Mouse (Mus musculus) adrenal gland, adult 8-10 months (tissue): ENCODE measurements around the gene 6030468B19Rik. TPM values are rescaled to one million over a fixed set of nuclear protein-coding genes. Genes with fewer than 3 reads are reported as not detected.
"Not testable (repeated sequence)": the region's sequence is repeated elsewhere in the genome, so short reads cannot be mapped to it uniquely, and the experiment has no call there.

ENCODE experiments used
- DNase-seq: peaks from one replicate; pipeline ENCODE4 v3.0.0; 2022
- total RNA-seq, 4 experiments: library from RNA; stranded (reverse); gene quantifications; 2 replicates each; pipeline ENCODE4 v1.2.4; 2022

6030468B19Rik gene
- total RNA-seq, 4 experiments from 2014 or later: not detected

DNA sequence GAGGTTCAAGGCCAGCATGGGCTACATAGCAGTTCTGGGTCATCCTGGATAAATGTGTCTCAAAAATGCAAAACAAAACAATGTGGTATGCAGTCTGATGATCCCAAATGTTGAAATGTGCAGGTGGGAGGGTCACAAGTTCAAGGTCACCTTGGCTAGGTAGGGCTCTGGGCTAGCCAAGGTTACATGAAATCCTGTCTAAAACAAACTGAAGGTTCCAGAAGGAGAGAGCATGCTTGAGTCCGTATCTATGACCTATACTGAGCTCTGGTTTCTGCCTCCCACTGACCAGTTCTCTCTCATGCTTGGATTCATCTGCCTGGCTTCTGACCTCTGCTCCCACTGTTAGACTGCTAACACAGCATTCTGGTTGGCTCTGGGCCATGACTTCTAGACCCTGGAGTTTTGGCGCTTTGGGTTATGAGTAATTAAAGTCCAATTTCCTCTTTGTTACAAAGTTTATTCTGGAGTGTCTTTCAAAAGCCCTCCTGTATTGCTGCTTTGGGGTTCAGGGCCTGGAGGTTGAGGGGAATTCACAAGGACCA lies 32.3 kb downstream of the 6030468B19Rik start:
- DNase-seq: no peak

GRCm38 (mm10) chr11:117830401-117830800 lies 32.9 kb downstream of the 6030468B19Rik start:
- no peak for DNase-seq

DNA sequence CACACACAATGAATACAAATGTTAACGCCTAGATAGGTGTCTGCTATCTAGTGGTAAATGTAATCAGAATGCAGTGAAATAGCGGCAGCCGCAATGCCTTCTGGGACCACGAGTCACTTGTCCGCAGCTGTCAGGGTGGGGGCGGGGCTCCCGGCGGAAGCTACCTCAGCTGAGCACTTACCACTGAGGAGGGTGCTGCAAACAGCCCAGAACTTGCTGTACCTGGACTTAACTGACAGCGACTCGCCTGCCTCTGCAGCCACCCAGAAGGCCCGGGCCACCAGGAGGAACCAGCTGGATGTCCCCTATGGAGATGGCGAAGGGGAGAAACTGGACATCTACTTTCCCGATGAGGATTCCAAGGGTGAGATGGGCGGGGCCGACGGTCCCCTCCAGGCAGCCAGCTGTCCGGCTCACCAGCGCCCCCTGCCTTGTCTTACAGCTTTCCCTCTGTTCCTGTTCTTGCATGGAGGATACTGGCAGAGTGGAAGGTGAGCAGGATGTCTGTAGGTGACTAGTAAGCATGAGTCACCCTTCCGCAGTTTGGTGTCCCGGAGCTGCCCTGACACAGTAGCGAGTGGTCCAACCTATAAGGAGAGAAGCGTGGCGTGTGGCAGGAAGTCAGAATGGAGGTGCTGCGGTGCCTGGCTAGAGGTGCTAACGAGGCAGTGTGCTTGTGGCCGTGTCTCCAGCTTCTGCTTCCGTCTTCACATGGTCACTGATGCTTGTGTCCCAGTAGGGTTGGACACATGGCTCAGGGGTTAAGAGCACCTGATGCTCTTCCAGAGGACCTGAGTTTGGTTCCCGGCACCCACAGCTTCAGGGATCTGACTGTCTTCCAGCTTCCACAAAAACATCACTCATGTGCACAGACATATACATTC lies 34.9 kb downstream of the 6030468B19Rik start:
- peak; percentile 43 for DNase-seq

DNA sequence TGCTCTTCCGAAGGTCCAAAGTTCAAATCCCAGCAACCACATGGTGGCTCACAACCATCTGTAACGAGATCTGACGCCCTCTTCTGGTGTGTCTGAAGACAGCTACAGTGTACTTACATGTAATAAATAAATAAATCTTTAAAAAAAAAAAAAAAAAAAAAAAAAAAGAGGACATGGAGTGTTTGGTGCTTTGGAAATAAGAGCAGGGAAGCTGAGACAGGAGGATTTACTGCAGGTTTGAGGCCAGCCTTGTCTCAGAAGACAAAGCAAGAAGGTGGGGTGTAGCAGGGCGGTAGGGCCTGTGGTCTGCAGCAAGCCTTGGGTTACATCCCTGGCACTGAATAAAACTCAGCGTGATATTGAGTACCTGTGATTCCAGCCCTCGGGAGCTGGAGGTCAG lies 36.0 kb downstream of the 6030468B19Rik start:
- DNase-seq: not testable (repeated sequence)

DNA sequence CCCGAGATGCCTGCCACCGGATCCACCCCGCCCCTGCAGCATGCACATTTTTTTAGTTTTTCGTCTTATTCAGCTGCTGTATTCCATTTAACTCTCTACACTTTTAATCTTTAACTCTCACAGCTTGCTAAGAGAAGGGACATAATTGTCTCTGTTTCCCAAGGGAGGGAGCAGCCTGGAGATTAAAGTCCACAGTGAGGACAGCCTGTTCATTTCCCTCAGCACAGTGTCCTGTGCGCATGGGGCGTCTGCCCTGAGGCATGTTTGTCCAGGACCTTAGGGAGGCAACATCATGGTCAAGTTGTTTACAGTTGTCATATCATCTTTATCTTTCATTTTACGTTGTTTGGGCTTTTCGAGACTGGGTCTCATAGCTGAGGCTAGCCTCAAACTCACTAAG lies 36.6 kb downstream of the 6030468B19Rik start:
- DNase-seq: no peak

DNA sequence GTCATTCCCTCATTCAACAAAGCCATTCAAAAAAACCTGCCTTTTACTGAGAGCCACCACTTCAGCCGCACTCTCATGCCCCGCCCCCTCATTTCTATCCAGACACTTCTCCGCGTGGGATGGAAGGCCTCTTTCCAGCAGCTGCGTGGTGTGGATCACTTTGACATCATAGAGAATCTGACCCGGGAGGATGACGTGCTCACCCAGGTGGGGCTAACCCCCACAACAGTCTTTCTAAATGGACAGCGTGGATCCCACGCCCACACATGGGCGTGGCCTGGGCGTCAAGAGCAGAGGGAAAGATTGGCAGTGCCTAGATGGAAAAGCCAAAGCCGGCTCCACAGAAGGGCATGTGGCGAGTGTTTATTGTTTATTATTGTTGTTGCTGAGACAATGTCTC lies 38.8 kb downstream of the 6030468B19Rik start:
- DNase-seq: no peak

- DNase-seq: no peak
Measured at GRCm38 (mm10) chr11:117838572-117838971, 41.1 kb downstream of the 6030468B19Rik start.

- DNase-seq: no peak
Measured at GRCm38 (mm10) chr11:117839021-117839420, 41.6 kb downstream of the 6030468B19Rik start.

DNA sequence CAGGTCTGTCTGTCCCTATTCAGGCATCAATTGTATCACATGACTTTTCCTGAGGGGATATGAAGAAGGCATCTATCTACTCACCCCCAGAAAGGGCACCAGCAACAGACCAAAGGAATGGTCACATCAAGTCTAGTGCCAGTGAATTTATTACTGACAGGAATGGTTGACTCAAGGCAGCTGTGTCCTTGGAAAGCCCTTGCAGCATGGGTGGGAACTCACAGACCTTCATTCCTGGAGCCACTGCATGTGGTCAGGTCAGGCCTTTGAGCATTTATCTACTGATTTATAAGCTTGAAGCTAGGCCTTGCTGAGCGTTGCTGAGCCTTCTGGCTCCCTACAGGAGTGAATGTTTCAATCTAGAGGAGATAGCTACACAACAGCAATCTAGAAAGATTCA lies 43.5 kb downstream of the 6030468B19Rik start:
- peak; percentile 57 for DNase-seq

GRCm38 (mm10) chr11:117843434-117843833 lies 46.0 kb downstream of the 6030468B19Rik start:
- DNase-seq: no peak

DNA sequence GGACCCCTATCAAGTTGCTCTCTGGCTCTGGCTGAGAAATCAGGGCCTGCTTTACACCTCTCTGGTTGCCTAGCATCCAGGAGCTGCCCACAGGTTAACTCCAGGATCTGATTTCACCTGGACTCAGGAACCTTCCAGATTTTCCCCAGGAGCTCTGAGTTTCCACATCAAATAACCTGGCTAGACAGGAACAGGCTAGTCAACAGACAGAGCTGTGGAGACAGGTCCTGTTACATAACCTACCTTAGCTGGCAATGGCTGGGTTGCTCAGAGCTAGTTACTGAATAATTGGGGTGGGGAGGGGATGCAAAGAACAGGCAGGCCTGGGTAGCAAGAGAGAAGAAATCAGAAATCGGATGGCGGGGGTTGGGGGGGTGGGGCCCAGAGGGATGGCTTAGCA lies 47.5 kb downstream of the 6030468B19Rik start:
- DNase-seq: no peak

DNA sequence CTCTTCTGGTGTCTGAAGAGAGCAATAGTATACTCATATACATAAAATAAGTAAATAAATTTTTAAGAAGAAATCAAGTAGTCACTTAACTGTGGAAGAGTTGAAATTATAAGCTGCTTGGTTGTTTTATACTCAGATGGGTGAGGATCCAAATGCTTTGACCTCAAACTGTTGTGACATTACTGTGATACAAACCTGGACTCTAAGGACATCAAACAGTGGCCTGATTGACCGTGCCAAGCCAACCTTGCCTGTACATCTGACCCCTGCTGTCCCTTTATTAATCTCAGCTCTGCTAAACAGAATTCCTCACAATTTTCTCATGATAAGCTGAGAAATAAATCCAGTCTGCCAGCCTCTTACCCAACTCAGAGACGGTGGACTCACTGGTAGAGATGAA lies 48.2 kb downstream of the 6030468B19Rik start:
- DNase-seq: no peak

DNA sequence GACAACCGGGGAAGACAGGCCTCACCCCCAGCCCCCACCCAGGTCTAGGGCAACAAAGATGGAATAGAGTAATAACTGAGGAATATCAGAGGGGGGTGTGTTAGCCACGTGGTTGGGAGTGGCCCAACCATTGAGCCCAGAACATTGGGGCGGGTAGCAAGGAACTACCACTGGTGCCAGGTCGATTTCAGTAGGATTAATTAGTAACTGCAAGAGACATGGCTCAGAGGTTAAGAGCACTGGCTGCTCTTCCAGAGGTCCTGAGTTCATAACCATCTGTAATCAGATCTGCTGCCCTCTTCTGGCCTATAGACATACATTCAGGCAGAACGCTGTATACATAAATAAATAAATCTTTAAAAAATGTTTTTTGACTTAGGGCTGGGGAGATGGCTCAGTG lies 49.2 kb downstream of the 6030468B19Rik start:
- no peak for DNase-seq

- DNase-seq: no peak
Measured at GRCm38 (mm10) chr11:117847593-117848215, 50.2 kb downstream of the 6030468B19Rik start.

DNA sequence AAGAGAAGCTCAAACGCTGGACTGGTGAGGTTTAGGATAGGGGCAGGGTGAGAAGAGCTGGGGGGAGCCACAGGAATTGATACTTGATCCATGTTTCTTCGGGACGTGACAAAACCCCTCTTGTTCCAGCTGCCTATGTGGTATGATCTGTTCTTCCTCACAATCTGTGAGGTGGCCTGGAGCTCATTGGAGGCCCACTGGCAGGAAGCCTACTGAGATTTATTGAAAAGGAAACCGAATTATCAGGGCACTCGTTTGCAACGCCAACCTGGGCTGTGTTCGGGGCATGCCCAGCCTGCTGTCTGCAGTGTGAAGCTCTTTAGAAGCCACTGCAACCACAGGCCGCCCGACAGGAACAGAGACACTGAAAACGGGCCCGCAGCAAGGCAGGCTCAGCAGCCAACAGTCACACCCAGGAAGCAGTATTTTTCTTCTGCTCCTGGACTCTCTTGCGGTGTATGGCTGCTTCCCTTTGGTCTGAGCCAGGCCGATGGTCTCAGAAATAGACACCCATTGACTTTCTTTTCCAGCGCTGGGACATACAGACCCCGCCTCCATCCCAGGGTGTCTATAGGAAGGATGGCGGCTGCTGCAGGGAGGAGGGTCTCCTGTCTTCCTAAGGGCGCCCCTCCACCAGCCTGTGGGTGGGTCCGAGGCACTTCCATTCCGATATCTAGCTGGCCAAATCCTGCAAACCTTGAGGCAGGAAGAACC lies 51.0 kb downstream of the 6030468B19Rik start:
- DNase-seq: no peak

- DNase-seq: peak; percentile 92
Measured at GRCm38 (mm10) chr11:117848985-117849671, 51.7 kb downstream of the 6030468B19Rik start, which contains the start of gene Birc5. Gene Birc5, plus strand, starts transcription at chr11:117849251.

DNA sequence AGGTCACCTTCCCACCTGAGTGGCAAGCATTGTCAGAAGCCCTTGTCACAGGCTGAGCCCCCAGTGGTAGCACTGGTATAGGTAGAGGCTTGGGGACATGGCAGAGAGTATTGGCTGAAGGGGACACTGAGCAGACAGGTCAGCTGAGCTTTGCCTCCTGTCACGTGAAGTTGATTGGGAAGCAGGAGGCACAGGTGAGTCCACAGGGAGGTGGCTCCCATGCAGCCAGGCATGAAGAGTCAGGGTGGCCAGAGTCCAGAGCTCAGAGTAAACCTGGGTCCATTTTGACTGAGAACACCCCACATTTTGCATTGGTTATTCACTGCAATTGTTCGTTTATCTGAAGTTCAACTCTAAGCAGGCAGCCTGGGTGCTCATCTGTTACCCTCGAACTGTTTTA lies 55.4 kb downstream of the 6030468B19Rik start:
- DNase-seq: no peak

DNA sequence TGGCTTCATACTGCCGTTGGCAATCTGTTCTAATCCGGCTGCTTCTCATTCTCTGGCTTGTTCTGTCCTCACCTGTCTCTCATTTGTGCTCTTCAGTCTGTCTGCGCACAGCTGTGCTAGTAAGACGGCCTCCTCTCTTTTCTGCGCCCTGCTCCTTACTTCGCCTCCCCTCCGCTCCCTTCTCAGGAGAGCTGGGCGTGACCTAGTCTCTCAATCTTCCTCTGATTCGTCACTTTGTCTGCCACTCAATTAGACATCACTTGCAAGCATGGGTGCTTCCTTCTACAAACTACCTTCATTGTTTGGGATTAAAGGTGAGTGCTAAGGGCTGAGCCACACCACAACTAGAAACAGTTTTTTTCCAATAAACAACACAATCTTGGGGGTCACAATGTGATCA lies 56.8 kb downstream of the 6030468B19Rik start:
- no peak for DNase-seq

DNA sequence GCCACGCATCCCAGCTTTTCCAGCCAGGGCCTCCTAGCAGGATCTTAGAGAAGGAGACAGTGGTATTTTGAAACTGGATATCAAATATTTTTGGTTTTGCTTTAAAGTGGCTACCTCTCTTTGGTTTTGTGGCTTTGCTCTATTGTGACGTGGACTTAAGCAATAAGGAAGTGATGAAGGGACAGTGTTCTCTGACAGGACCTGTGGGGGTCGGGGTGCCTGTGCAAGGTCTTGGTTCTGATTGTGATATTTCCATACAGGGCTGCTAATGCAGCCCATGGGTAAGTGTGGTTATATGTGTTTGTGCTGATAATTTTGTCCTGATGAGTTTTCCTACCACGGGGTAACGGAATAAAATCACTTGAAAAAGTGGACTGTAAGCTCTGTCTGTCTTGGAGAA lies 57.9 kb downstream of the 6030468B19Rik start:
- no peak for DNase-seq

GRCm38 (mm10) chr11:117855975-117856374 lies 58.5 kb downstream of the 6030468B19Rik start:
- no peak for DNase-seq
